Mouse (Mus musculus) neural tube, embryonic 15.5 days (tissue): ENCODE measurements around the gene Mettl11b. TPM values are rescaled to one million over a fixed set of nuclear protein-coding genes. Genes with fewer than 3 reads are reported as not detected.
"Not testable (repeated sequence)": the region's sequence is repeated elsewhere in the genome, so short reads cannot be mapped to it uniquely, and the experiment has no call there.

Experiments used
- ATAC-seq: fragments of 200-750 bp; cut with Nextera tagmentation; 2 replicates; pipeline ENCODE4 v1.8.0; 2017; ENCODE audit warnings: mild to moderate bottlenecking, moderate TSS enrichment, moderate library complexity; ENCODE audit not compliant: low FRiP score
- H3K27ac ChIP-seq: fragments of 300-500 bp; sonication (generic); replicated peaks from 2 replicates; pipeline ENCODE4 v1.5.1; 2015; ENCODE audit warnings: mild to moderate bottlenecking, inconsistent platforms
- H3K27me3 ChIP-seq: fragments of 300-500 bp; sonication (generic); replicated peaks from 2 replicates; pipeline ENCODE4 v1.6.1; 2015; ENCODE audit warnings: inconsistent platforms
- H3K36me3 ChIP-seq: fragments of 300-500 bp; sonication (generic); 2 replicates; pipeline ENCODE4 v1.6.1; 2015; ENCODE audit warnings: inconsistent platforms
- H3K4me1 ChIP-seq: fragments of 300-500 bp; sonication (generic); 2 replicates; pipeline ENCODE4 v1.6.1; 2015; ENCODE audit warnings: inconsistent platforms
- H3K4me2 ChIP-seq: fragments of 300-500 bp; sonication (generic); 2 replicates; pipeline ENCODE4 v1.6.1; 2015; ENCODE audit warnings: inconsistent platforms, mild to moderate bottlenecking, moderate library complexity
- H3K4me3 ChIP-seq: fragments of 300-500 bp; sonication (generic); replicated peaks from 2 replicates; pipeline ENCODE4 v1.5.1; 2015; ENCODE audit warnings: mild to moderate bottlenecking, inconsistent platforms
- H3K9ac ChIP-seq: fragments of 300-500 bp; sonication (generic); replicated peaks from 2 replicates; pipeline ENCODE4 v1.6.1; 2015; ENCODE audit warnings: mild to moderate bottlenecking, inconsistent platforms
- H3K9me3 ChIP-seq: fragments of 300-500 bp; sonication (generic); replicated peaks from 2 replicates; pipeline ENCODE4 v1.6.1; 2016; ENCODE audit warnings: inconsistent platforms
- WGBS: fragments of 180-500 bp; shearing (Covaris S2); methylation state at CpG from one replicate; pipeline ENCODE4 v1.1.7; 2015; ENCODE audit warnings: mixed read lengths; 5-methylcytosine and 5-hydroxymethylcytosine counted together
- polyA plus RNA-seq: library from polyadenylated mRNA; unstranded; fragments of >200 nt; fragmentation: Nextera tagmentation; extraction: Ambion mirVana; gene quantifications from 2 replicates; pipeline ENCODE4 v1.2.1, GENCODE M21; 2015

Mettl11b gene
- 0.12 TPM in 1 of 2 replicates, not detected in the other for polyA plus RNA-seq

- Histone ChIP-seq H3K4me1 (no peaks in the 10 kb centered on the region), H3K4me3 (no peak within 1 kb of the TSS), H3K27me3 (no peaks in the 10 kb centered on the region), H3K9ac (no peak within 1 kb of the TSS), H3K9me3 (no peaks in the 10 kb centered on the region), H3K27ac (no peak within 1 kb of the TSS), H3K36me3 (no peaks in the 10 kb centered on the region), H3K4me2 (no peak within 1 kb of the TSS)
- no peak for ATAC-seq
- WGBS: 46% methylated on average over 9 of the region's 9 CpGs
Measured at GRCm38 (mm10) chr1:163725106-163725759, at the start of gene Mettl11b. TSS of gene Mettl11b (minus strand) at chr1:163725232.

DNA sequence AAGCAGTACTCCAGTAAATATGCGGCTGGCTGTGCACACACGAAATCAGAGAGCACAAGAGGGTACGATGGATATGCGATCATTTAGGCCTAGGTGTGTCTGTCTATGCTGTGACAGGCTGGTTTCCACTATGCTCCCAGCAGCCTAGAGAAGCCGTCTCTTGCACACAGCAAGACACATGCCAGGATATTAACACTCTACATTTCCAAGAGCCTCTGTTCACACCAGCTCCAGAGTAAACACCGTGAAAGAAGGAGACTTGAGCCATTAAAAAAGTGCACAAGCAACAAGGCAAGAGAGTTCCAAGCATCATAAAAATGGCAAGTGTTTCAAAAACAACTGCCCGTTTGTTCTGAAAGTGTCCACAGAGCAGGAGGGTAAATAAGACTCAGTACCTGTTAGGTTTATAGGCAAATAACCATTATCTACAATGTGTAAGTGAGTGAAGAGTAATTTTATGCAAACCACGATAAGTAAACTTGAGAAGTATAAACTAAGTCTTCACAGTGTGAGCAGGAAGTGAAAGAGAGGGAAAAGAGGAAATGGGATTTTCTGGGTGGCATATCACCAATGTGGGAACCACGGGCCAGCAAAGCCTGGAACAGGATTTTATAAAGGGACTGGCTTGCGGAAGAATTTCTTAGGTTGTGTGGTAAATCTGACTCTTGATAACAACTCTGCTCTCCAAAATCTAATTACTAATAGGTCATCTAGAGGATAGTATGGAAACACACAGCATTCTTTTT, 32.6 kb upstream of the Mettl11b start:
- WGBS: 86% methylated on average over 10 of the region's 10 CpGs

GRCm38 (mm10) chr1:163751360-163751992, 26.4 kb upstream of the Mettl11b start:
- no peaks in the 10 kb centered on the region for H3K36me3 ChIP-seq
- no peak overlapping the region for H3K27ac ChIP-seq
- ATAC-seq: no peak
- H3K4me1 ChIP-seq: no peaks in the 10 kb centered on the region
- H3K9me3 ChIP-seq: no peaks in the 10 kb centered on the region
- no peaks in the 10 kb centered on the region for H3K27me3 ChIP-seq
- H3K4me2 ChIP-seq: no peak overlapping the region
- no peak overlapping the region for H3K9ac ChIP-seq
- no peak overlapping the region for H3K4me3 ChIP-seq
- 59% methylated on average over 4 of the region's 4 CpGs for WGBS

More for the DNA sequence above, 32.6 kb upstream of the Mettl11b start:
- Histone ChIP-seq H3K27me3 (no peaks in the 10 kb centered on the region), H3K4me1 (no peaks in the 10 kb centered on the region), H3K9me3 (no peaks in the 10 kb centered on the region), H3K4me2 (no peak overlapping the region), H3K4me3 (no peak overlapping the region), H3K36me3 (no peaks in the 10 kb centered on the region), H3K9ac (no peak overlapping the region), H3K27ac (no peak overlapping the region)
- ATAC-seq: no peak

GRCm38 (mm10) chr1:163737239-163737533, 12.2 kb upstream of the Mettl11b start:
- Histone ChIP-seq H3K4me3 (no peak overlapping the region), H3K9ac (no peak overlapping the region), H3K27me3 (no peaks in the 10 kb centered on the region), H3K27ac (no peak overlapping the region), H3K9me3 (peaks cover 3% of the 10 kb centered on the region; the same call in 1 of the 2 replicates), H3K4me1 (no peaks in the 10 kb centered on the region; the same call in 1 of the 2 replicates), H3K36me3 (no peaks in the 10 kb centered on the region), H3K4me2 (no peak overlapping the region)
- WGBS: 38% methylated on average over 1 of the region's 1 CpGs
- no peak for ATAC-seq

DNA sequence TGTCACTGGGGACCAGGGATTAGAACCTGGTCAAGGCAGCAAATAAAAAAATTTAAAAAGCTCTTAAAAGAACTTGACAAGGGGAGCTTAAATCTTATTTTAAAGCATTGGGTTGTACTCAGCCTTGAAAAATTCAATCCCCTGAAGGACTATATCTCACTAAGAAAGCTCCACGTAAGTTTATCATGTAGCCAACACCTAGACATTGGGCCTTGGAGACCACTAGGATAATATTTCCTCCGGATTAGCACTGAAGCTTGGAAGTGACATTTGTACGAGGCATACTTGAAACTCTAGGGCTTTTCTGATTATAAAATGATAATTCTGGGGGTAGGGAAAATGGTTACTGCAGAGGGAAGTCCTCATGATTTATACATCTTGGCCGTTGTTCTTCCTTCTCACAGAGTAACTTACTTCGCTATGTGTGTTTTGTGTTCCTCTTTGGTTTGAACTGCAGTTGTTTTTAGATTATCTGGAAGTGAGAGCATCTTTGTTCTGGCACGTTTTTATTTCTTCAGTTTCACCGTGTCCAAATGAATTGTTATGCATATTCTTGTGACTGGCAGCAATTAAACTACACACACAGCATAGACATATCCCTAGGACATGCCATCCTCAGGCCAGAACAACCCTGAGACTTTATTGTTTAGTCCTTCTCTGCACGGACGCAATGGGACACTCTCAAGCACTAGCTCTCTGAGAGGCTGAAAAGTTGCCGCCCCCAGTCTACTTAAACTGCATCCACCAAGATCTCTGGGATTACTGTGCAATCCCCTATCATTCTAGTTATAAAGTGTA, 11.6 kb upstream of the Mettl11b start:
- no peak overlapping the region for H3K4me3 ChIP-seq
- no peak overlapping the region for H3K9ac ChIP-seq
- H3K27ac ChIP-seq: no peak overlapping the region
- H3K36me3 ChIP-seq: no peaks in the 10 kb centered on the region
- ATAC-seq: peak; percentile 11; the same call in 1 of the 2 replicates
- no peaks in the 10 kb centered on the region; the same call in 1 of the 2 replicates for H3K4me1 ChIP-seq
- H3K9me3 ChIP-seq: peaks cover 3% of the 10 kb centered on the region; the same call in 1 of the 2 replicates
- no peaks in the 10 kb centered on the region for H3K27me3 ChIP-seq
- WGBS: 57% methylated on average over 10 of the region's 10 CpGs
- H3K4me2 ChIP-seq: no peak overlapping the region

GRCm38 (mm10) chr1:163731166-163731565, 6.1 kb upstream of the Mettl11b start:
- H3K4me2 ChIP-seq, H3K27ac ChIP-seq, H3K9me3 ChIP-seq, H3K4me1 ChIP-seq, H3K36me3 ChIP-seq, ATAC-seq, H3K4me3 ChIP-seq, H3K9ac ChIP-seq, H3K27me3 ChIP-seq: not testable (repeated sequence)
- WGBS: 94% methylated on average over 10 of the region's 10 CpGs

DNA sequence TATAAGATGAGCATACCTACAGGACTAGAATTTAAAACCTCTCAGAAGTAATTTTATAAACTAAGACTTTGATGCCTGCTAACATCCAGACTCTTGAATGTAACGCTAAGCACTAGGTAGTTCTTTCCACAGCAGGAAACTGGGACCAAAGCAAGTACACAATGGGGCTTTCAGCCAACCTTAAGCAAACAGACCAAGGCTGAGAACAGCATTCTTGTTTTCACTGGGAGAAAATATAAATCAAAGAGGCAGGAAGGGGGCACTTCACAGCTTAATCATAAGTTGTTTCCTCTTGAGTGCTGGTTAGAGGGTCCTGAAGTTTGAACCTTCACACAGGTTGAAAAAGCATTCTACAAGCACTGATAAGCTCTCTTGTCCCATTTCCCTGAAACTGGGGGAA, 1.1 kb downstream of the Mettl11b start:
- Histone ChIP-seq H3K4me2 (no peak overlapping the region), H3K27me3 (no peaks in the 10 kb centered on the region), H3K36me3 (no peaks in the 10 kb centered on the region), H3K9me3 (no peaks in the 10 kb centered on the region), H3K27ac (no peak overlapping the region), H3K4me3 (no peak overlapping the region), H3K9ac (no peak overlapping the region), H3K4me1 (no peaks in the 10 kb centered on the region)
- WGBS: 50% methylated on average over 1 of the region's 1 CpGs
- ATAC-seq: no peak

DNA sequence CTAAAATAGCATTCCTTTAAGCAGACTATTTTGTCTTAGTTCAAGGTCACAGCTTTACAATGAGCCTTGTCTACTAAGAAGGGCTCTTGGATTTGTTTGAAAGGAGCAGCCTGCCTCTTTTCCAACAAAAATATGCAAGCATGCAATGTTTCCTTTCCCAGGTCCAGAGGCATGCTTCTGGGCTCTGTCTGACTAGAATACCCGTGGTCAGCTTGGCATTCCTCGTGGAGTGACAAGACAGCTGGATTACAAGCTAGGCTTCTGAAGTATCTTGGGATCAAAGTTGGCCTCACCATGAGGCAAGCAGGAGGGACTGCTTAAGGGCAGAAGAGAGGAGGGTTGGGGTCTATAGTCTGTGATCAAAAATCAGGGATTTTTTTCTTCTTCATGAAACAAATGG, 16.4 kb downstream of the Mettl11b start:
- no peaks in the 10 kb centered on the region for H3K27me3 ChIP-seq
- H3K36me3 ChIP-seq: no peaks in the 10 kb centered on the region
- no peaks in the 10 kb centered on the region for H3K9me3 ChIP-seq
- no peak overlapping the region for H3K9ac ChIP-seq
- no peak overlapping the region for H3K4me2 ChIP-seq
- no peak overlapping the region for H3K4me3 ChIP-seq
- H3K4me1 ChIP-seq: no peaks in the 10 kb centered on the region
- H3K27ac ChIP-seq: no peak overlapping the region
- ATAC-seq: no peak
- 63% methylated on average over 2 of the region's 2 CpGs for WGBS

DNA sequence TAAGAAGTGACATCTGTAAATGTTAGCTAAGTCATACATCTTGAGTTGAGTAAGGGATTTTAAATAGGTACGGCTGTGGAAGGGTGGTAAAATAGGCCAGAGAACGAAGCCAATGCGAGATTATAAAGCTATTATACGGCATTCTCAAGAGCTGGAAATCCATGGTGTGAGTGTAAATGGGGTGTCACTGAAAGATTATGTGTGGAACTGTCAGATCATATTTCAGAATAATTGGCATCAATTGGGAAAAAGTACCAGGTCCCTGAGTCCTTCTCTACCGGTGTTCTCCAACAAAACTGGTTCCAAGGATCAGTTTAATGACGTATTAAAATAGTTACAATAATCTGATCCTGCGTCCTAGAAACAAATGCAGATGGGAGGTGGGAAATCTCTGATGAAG, 24.5 kb downstream of the Mettl11b start:
- Histone ChIP-seq H3K9ac (no peak overlapping the region), H3K36me3 (no peaks in the 10 kb centered on the region), H3K27ac (no peak overlapping the region), H3K4me1 (no peaks in the 10 kb centered on the region), H3K27me3 (no peaks in the 10 kb centered on the region), H3K4me3 (no peak overlapping the region), H3K4me2 (no peak overlapping the region), H3K9me3 (no peaks in the 10 kb centered on the region)
- WGBS: 94% methylated on average over 7 of the region's 7 CpGs
- no peak for ATAC-seq

GRCm38 (mm10) chr1:163699702-163700101, 25.3 kb downstream of the Mettl11b start:
- Histone ChIP-seq H3K4me1 (no peaks in the 10 kb centered on the region), H3K4me2 (no peak overlapping the region), H3K27me3 (no peaks in the 10 kb centered on the region), H3K27ac (no peak overlapping the region), H3K9me3 (no peaks in the 10 kb centered on the region), H3K9ac (no peak overlapping the region), H3K4me3 (no peak overlapping the region), H3K36me3 (no peaks in the 10 kb centered on the region)
- no peak for ATAC-seq
- 96% methylated on average over 3 of the region's 3 CpGs for WGBS

GRCm38 (mm10) chr1:163691860-163692259, 33.2 kb downstream of the Mettl11b start:
- no peak for ATAC-seq
- no peaks in the 10 kb centered on the region for H3K27me3 ChIP-seq
- H3K36me3 ChIP-seq: no peaks in the 10 kb centered on the region
- no peak overlapping the region for H3K4me3 ChIP-seq
- 85% methylated on average over 3 of the region's 3 CpGs for WGBS
- no peak overlapping the region for H3K27ac ChIP-seq
- no peak overlapping the region for H3K9ac ChIP-seq
- H3K9me3 ChIP-seq: no peaks in the 10 kb centered on the region
- H3K4me1 ChIP-seq: no peaks in the 10 kb centered on the region
- no peak overlapping the region for H3K4me2 ChIP-seq
